23 mouse cellular contexts compared by ENCODE assay signal in the genomic region with DNA sequence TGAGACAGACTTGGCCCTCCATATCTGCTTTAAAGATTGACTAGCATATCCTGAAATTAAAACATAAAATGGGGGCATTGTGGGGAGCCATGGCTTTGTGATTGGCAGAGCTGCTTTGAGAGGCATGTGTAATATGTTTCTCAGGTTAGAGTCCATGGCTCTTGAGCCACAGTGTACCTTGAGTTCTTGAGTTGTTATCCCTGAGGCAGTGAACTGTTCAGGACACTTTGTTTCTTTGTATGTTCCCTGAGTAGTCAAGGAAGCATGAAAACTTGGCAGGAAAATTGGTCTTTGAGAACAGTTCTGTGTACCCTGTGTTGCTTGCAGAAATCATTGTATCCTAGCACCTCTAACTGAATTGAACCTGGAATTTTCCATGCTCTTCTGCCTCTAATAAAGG. TPM values are rescaled to one million over a fixed set of nuclear protein-coding genes. Genes with fewer than 3 reads are reported as not detected.
A peak's percentile ranks its signal among the peaks of the same experiment; 100 is the strongest.
DNase-seq lines count a peak whose midpoint lies in the region; ATAC-seq lines count a peak whose summit lies in the region.
"Had no signal": no experiment of that assay in that cellular context is flagged by ENCODE, and none has a peak within 500 bp of the region (broad histone marks: within the 10 kb centered on the region; RNA-seq: fewer than 3 reads in every experiment).

No protein-coding gene starts in this region.

- no peaks in the 10 kb centered on the region for H3K36me3 ChIP-seq in kidney, embryonic 15.5 days
- H3K36me3 ChIP-seq in kidney, embryonic 16.5 days (ENCODE audit: insufficient read depth, low read length), result no peaks in the 10 kb centered on the region
- no peaks in the 10 kb centered on the region for H3K36me3 ChIP-seq in stomach, embryonic 16.5 days (ENCODE audit: control insufficient read depth, insufficient read depth, low read length)
- no peaks in the 10 kb centered on the region for H3K36me3 ChIP-seq in forebrain, embryonic 14.5 days (ENCODE audit: control insufficient read depth, insufficient read depth, low read length)
- H3K36me3 ChIP-seq: embryonic facial prominence, embryonic 12.5 days; forebrain, embryonic 15.5 days; heart, embryonic 13.5 days; limb, embryonic 13.5 days had no signal

- H3K9ac ChIP-seq in kidney, embryonic 15.5 days, result no peak overlapping the region
- no peak overlapping the region for H3K9ac ChIP-seq in kidney, embryonic 16.5 days (replicated peaks; ENCODE audit: low read length)
- no peak overlapping the region for H3K9ac ChIP-seq in stomach, embryonic 16.5 days (ENCODE audit: low read length)
- H3K9ac ChIP-seq in forebrain, embryonic 14.5 days (ENCODE audit: low read length), result no peak overlapping the region
- H3K9ac ChIP-seq: embryonic facial prominence, embryonic 12.5 days; forebrain, embryonic 15.5 days; heart, embryonic 13.5 days; limb, embryonic 13.5 days had no signal

- H3K4me3 ChIP-seq in kidney, embryonic 15.5 days (replicated peaks), result no peak overlapping the region
- H3K4me3 ChIP-seq in kidney, embryonic 16.5 days (ENCODE audit: low read length), result no peak overlapping the region
- H3K4me3 ChIP-seq in stomach, embryonic 16.5 days (replicated peaks; ENCODE audit: low read length), result no peak overlapping the region
- H3K4me3 ChIP-seq in forebrain, embryonic 14.5 days (ENCODE audit: low read depth, low read length), result no peak overlapping the region
- H3K4me3 ChIP-seq: embryonic facial prominence, embryonic 12.5 days; erythroblast, embryonic 14.5 days; forebrain, embryonic 15.5 days; heart, embryonic 13.5 days; limb, embryonic 13.5 days had no signal

- H3K4me2 ChIP-seq in kidney, embryonic 15.5 days, result no peak overlapping the region
- H3K4me2 ChIP-seq in kidney, embryonic 16.5 days (replicated peaks; ENCODE audit: low read depth, low read length), result no peak overlapping the region
- no peak overlapping the region for H3K4me2 ChIP-seq in stomach, embryonic 16.5 days (ENCODE audit: low read depth, low read length)
- H3K4me2 ChIP-seq in forebrain, embryonic 14.5 days (ENCODE audit: low read length), result no peak overlapping the region
- H3K4me2 ChIP-seq: embryonic facial prominence, embryonic 12.5 days; forebrain, embryonic 15.5 days; heart, embryonic 13.5 days; limb, embryonic 13.5 days; midbrain, embryonic 11.5 days had no signal

- peak; percentile 87 for DNase-seq in kidney, adult 11 months
- DNase-seq in lung, postnatal 25 days (ENCODE audit: low spot score), result peak; percentile 2
- DNase-seq in lung, adult 18-20 months, result no peak
- DNase-seq in frontal cortex, postnatal 36 days (ENCODE audit: low spot score in 2 of 2), result no peak
- no peak for DNase-seq in forebrain, embryonic 14.5 days (ENCODE audit: low spot score)
- DNase-seq: adrenal gland, postnatal 14 days; cerebellum, adult 11 months; cerebellum, postnatal 10 days; retina, postnatal 1 day had no signal

- no peaks in the 10 kb centered on the region for H3K9me3 ChIP-seq in kidney, embryonic 15.5 days (replicated peaks)
- no peaks in the 10 kb centered on the region for H3K9me3 ChIP-seq in kidney, embryonic 16.5 days (ENCODE audit: low read length)
- H3K9me3 ChIP-seq in stomach, embryonic 16.5 days (replicated peaks; ENCODE audit: control insufficient read depth, low read length), result no peaks in the 10 kb centered on the region
- no peaks in the 10 kb centered on the region for H3K9me3 ChIP-seq in forebrain, embryonic 14.5 days (replicated peaks; ENCODE audit: control insufficient read depth, low read length)
- H3K9me3 ChIP-seq: embryonic facial prominence, embryonic 12.5 days; forebrain, embryonic 15.5 days; heart, embryonic 13.5 days; limb, embryonic 13.5 days had no signal

- H3K27me3 ChIP-seq in kidney, embryonic 15.5 days, result no peaks in the 10 kb centered on the region
- no peaks in the 10 kb centered on the region for H3K27me3 ChIP-seq in kidney, embryonic 16.5 days (ENCODE audit: insufficient read depth, low read length)
- no peaks in the 10 kb centered on the region for H3K27me3 ChIP-seq in stomach, embryonic 16.5 days (ENCODE audit: control insufficient read depth, insufficient read depth, low read length)
- no peaks in the 10 kb centered on the region for H3K27me3 ChIP-seq in forebrain, embryonic 14.5 days (replicated peaks; ENCODE audit: control insufficient read depth, insufficient read depth, low read length)
- H3K27me3 ChIP-seq: CH12.LX; embryonic facial prominence, embryonic 12.5 days; forebrain, embryonic 15.5 days; heart, embryonic 13.5 days; limb, embryonic 13.5 days had no signal

- H3K27ac ChIP-seq in kidney, embryonic 15.5 days, result no peak overlapping the region
- H3K27ac ChIP-seq in kidney, embryonic 16.5 days (ENCODE audit: low read length), result no peak overlapping the region
- H3K27ac ChIP-seq in stomach, embryonic 16.5 days (ENCODE audit: low read length), result peak overlapping the region; percentile 12; the same call in 1 of the 2 replicates
- no peak overlapping the region for H3K27ac ChIP-seq in forebrain, embryonic 14.5 days (ENCODE audit: low read depth, low read length)
- H3K27ac ChIP-seq: embryonic facial prominence, embryonic 12.5 days; forebrain, embryonic 15.5 days; heart, embryonic 13.5 days; limb, embryonic 13.5 days had no signal

- ATAC-seq in kidney, embryonic 15.5 days (replicated peaks; ENCODE audit: low FRiP score), result no peak
- peak; percentile 42; the same call in 1 of the 2 replicates for ATAC-seq in kidney, embryonic 16.5 days (ENCODE audit: low FRiP score, low TSS enrichment)
- no peak for ATAC-seq in stomach, embryonic 16.5 days (ENCODE audit: insufficient read depth, low FRiP score)
- no peak for ATAC-seq in forebrain, embryonic 14.5 days
- ATAC-seq: forebrain, embryonic 15.5 days; hindbrain, embryonic 16.5 days had no signal

- no peaks in the 10 kb centered on the region for H3K4me1 ChIP-seq in kidney, embryonic 15.5 days
- no peaks in the 10 kb centered on the region for H3K4me1 ChIP-seq in kidney, embryonic 16.5 days (ENCODE audit: insufficient read depth, low read length)
- no peaks in the 10 kb centered on the region for H3K4me1 ChIP-seq in stomach, embryonic 16.5 days (ENCODE audit: control insufficient read depth, insufficient read depth, low read length)
- H3K4me1 ChIP-seq in forebrain, embryonic 14.5 days (ENCODE audit: control insufficient read depth, insufficient read depth, low read length), result no peaks in the 10 kb centered on the region
- H3K4me1 ChIP-seq: embryonic facial prominence, embryonic 12.5 days; forebrain, embryonic 15.5 days; heart, embryonic 13.5 days; limb, embryonic 13.5 days had no signal

RNA-seq across cellular contexts. Expression of gene Sult1d1, which starts 5.9 kb away (rescaled TPM):
- polyA plus RNA-seq in kidney, embryonic 15.5 days (2015; fragmentation: Nextera tagmentation; extraction: Ambion mirVana), result 54.9 and 59.1 TPM in 2 replicates
- 66.8 and 72.1 TPM in 2 replicates for polyA plus RNA-seq in kidney, embryonic 16.5 days (2015; fragmentation: Nextera tagmentation; extraction: Ambion mirVana)
- 39.8 and 40.5 TPM in 2 replicates for polyA plus RNA-seq in stomach, embryonic 16.5 days (2015; fragmentation: Nextera tagmentation; extraction: Ambion mirVana)
- polyA plus RNA-seq in forebrain, embryonic 14.5 days (2014; fragmentation: Nextera tagmentation; extraction: Ambion mirVana), result not detected in 2 replicates
- polyA plus RNA-seq: embryonic facial prominence, embryonic 12.5 days; erythroblast, embryonic 14.5 days; forebrain, embryonic 15.5 days; heart, embryonic 13.5 days; hindbrain, embryonic 16.5 days; limb, embryonic 13.5 days; midbrain, embryonic 11.5 days; neural tube, embryonic 11.5 days; testis, adult 2 months had no signal

RNA-seq across cellular contexts. Expression of gene Sult1b1, which starts 25.0 kb away (rescaled TPM):
- 1.3 and 2.4 TPM in 2 replicates for polyA plus RNA-seq in kidney, embryonic 15.5 days (2015; fragmentation: Nextera tagmentation; extraction: Ambion mirVana)
- 2.1 and 2.3 TPM in 2 replicates for polyA plus RNA-seq in kidney, embryonic 16.5 days (2015; fragmentation: Nextera tagmentation; extraction: Ambion mirVana)
- polyA plus RNA-seq in stomach, embryonic 16.5 days (2015; fragmentation: Nextera tagmentation; extraction: Ambion mirVana), result 26.6 and 32.3 TPM in 2 replicates
- polyA plus RNA-seq in forebrain, embryonic 14.5 days (2014; fragmentation: Nextera tagmentation; extraction: Ambion mirVana), result not detected in 2 replicates
- polyA plus RNA-seq: erythroblast, embryonic 14.5 days; forebrain, embryonic 15.5 days; heart, embryonic 13.5 days; hindbrain, embryonic 16.5 days; limb, embryonic 13.5 days; midbrain, embryonic 11.5 days; neural tube, embryonic 11.5 days; testis, adult 2 months had no signal

RNA-seq across cellular contexts. Expression of gene Sult1e1, which starts 28.4 kb away (rescaled TPM):
- 0.42 and 0.91 TPM in 2 replicates for polyA plus RNA-seq in kidney, embryonic 15.5 days (2015; fragmentation: Nextera tagmentation; extraction: Ambion mirVana)
- 0.42 and 0.46 TPM in 2 replicates for polyA plus RNA-seq in kidney, embryonic 16.5 days (2015; fragmentation: Nextera tagmentation; extraction: Ambion mirVana)
- 0.10 TPM in 1 of 2 replicates, not detected in the other for polyA plus RNA-seq in stomach, embryonic 16.5 days (2015; fragmentation: Nextera tagmentation; extraction: Ambion mirVana)
- polyA plus RNA-seq in forebrain, embryonic 14.5 days (2014; fragmentation: Nextera tagmentation; extraction: Ambion mirVana), result not detected in 2 replicates
- polyA plus RNA-seq: erythroblast, embryonic 14.5 days; forebrain, embryonic 15.5 days; heart, embryonic 13.5 days; hindbrain, embryonic 16.5 days; liver, embryonic 16.5 days; midbrain, embryonic 11.5 days; neural tube, embryonic 11.5 days had no signal

Comparison
In these comparisons a context has a peak if more than half of its experiments do, and no peak if none do; other contexts are left out.
1. DNase-seq: peak in kidney, adult 11 months (single experiment) and lung, postnatal 25 days (single experiment); none in lung, adult 18-20 months (0 of 2), frontal cortex, postnatal 36 days (0 of 2) and forebrain, embryonic 14.5 days (single experiment).
2. RNA of gene Sult1d1, which starts 5.9 kb away (polyA plus RNA-seq): 66.8 to 72.1 TPM in kidney, embryonic 16.5 days, 54.9 to 59.1 TPM in kidney, embryonic 15.5 days and 39.8 to 40.5 TPM in stomach, embryonic 16.5 days; not detected in forebrain, embryonic 14.5 days; every median in the first group is over 10 times any median in the second.